Mouse (Mus musculus) bone marrow, adult 2 months (tissue): ENCODE measurements around the gene Polr2e.

Experiments
- CTCF ChIP-seq: fragments of 200-500 bp; IDR thresholded peaks from 2 replicates; pipeline ENCODE4 v1.5.1; 2011; ENCODE audit warnings: low read length, control low read depth; ENCODE audit not compliant: control insufficient read depth, insufficient read depth
- POLR2A ChIP-seq: fragments of 200-500 bp; IDR thresholded peaks from 2 replicates; pipeline ENCODE4 v1.6.1; 2011; ENCODE audit warnings: low read depth, mild to moderate bottlenecking, control low read depth, low read length, borderline replicate concordance; ENCODE audit not compliant: control insufficient read depth

DNA sequence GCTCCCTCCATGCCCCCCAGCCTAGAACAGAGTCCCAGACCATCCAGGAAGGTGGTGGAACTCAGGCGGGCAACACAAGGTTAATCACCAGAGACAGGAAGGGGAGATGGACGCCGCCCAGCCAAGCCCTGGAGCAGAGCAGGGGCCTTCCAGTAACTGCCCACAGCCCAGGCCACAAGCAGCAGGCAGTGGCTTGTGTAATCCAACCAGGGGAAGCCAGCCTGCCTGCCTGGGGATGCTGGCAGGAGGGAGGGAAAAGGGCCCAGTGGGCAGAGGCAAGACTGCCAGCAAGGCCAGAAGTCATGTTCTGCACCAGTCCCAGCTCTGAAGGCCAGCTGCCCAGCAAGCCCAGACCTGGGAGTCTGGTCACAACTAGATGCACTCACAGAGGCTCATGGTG is 47.3 kb upstream of the Polr2e start:
- TF ChIP-seq POLR2A: peak; percentile 12; the same call in 1 of the 2 replicates
- no peak for TF ChIP-seq CTCF
